Mouse (Mus musculus): ENCODE measurements around the gene Lcp1. TPM values are rescaled to one million over a fixed set of nuclear protein-coding genes. Genes with fewer than 3 reads are reported as not detected.
"Not testable (repeated sequence)": the region's sequence is repeated elsewhere in the genome, so short reads cannot be mapped to it uniquely, and the experiment has no call there.

The Lcp1 gene
- total RNA-seq (2021), result 1 to 10 TPM; 6.6 to 8.8 TPM
- long read RNA-seq, experiment 1, partial matches to known transcripts, result 5 of 6 reads
- long read RNA-seq, experiment 1, other reads (novel, unspliced or antisense), result 1 of 6 reads
- long read RNA-seq, experiment 2, partial matches to known transcripts, result 5 of 5 reads
- long read RNA-seq, experiment 2, other reads (novel, unspliced or antisense), result 0 of 5 reads

DNA sequence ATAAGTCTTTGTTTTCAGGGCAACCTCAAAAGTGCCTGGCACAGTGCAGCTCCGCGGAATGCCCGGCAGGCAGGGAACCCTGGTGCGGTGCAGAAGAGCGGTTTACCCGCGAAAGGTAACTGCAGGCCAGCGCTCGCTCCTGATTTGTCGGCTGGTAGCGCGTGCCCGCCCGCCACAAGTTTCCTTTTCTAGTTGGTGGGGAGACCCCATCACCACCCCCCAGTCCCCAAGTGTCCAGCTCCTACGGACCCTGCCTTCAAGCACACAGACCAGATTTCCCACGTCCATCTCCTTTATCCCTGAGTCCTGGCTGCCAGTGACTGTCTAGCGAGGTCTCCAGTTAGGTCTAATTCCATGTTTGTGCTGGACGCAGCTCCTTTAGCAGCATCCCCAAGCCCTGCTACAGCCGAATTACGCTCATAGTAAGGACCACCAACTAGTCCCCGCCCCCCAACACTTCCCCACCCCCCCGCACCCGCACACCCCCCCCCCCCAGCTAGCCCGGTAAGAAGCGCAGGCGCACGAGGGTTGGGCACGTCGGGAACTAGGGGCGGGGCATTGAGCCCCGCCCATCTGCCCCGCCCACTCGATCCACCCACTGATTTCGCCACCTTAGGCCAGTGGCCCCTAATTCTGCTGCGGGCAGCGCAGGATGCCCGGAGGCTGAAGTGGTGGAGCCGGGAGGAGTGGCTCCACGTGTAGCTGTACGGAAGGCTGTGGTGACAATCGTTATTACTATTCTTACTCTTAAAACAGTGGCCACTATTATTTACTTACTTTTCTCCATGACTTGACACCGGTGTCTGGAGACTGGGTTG, at the start of gene Lcp1, which contains the start of gene Lrrc63:
Gene Lcp1, plus strand, starts transcription at position 601 of the 818 bp plus-strand sequence.
Gene Lrrc63, minus strand, starts transcription at position 381 of the 818 bp plus-strand sequence.
- Histone ChIP-seq H3K27ac (peak within 1 kb of the TSS; percentile 74), H3K4me3 (peak within 1 kb of the TSS; percentile 70)
- TF ChIP-seq CTCF (conservative IDR thresholded peaks at IDR 0.05), result peak; percentile 34
- DNase-seq (ENCODE audit: low spot score in 2 of 2), result peak; percentile 38 to 62

DNA sequence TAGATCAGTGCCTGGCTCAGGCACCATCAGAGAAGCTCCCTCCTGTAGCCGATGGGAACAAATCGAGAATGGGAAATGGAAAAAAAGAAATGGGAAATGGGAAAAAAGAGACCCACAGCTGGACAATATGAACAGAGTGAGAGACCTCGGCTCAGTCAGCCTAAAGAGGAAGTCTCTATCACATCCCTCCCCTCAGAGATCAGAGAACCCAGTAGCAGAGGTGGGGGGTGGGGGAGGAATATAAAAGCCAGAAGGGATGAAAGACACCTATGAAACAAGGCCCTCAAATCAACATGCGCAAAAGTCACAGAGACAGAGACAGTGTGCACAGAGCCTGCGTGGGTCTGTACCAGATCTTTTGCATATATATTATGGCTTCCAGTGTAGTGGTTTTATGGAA, 27.9 kb upstream of the Lcp1 start:
- Histone ChIP-seq H3K27ac (no peak overlapping the region), H3K4me3 (no peak overlapping the region)
- DNase-seq (ENCODE audit: low spot score in 2 of 2), result no peak
- TF ChIP-seq CTCF (conservative IDR thresholded peaks at IDR 0.05), result no peak

DNA sequence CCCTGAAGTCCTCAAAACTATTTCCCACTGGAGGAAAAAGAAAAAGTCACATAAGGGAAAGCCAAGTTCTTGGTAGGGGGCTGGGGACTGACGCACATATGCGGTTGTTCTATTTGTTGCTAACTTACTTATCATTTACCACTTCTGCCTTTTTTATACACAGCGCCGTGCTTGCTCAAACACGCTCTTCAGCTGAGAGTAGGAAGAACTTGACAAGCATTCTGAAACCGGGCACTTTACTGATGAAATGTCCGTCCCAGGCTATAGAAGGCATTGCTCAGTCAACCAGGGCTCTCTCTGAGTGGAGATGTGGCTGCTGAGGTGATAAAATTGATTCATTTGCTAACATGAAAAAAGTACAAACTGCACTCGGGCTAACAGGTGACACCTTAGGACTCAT, 9.2 kb upstream of the Lcp1 start:
- no peak for TF ChIP-seq CTCF (conservative IDR thresholded peaks at IDR 0.05)
- Histone ChIP-seq H3K27ac (no peak overlapping the region), H3K4me3 (no peak overlapping the region)
- DNase-seq (ENCODE audit: low spot score in 2 of 2), result no peak

DNA sequence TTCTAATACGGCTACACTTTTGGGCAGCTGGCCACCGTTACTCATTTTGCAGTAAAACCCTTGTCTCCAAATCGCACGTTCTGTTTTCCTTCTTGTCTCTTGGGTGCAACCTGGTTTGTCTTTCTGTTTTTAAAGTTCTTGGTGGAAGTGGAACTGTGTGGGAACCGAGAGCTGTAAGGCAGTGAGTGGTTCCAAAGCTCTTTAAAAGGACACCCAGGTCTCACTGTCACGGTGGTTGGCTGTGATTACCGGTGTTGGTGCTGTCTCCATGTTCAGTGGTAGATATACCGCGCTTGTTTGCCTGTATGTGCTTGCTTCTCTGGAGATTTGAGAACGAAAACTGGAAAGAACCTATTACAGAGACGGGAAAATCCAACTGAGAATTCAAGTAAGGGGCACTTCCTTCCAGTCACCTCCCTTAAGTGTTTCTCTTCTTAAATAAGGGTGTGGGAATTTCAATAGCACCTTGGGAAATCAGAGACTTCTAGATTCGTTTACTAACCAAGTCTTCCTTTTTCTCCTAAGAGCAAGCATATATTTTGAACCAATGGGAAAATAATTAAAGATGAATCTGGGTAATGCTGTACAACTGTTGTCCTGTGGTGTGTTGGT, 529 bp downstream of the Lcp1 start:
- TF ChIP-seq CTCF (conservative IDR thresholded peaks at IDR 0.05), result no peak
- DNase-seq (ENCODE audit: low spot score in 2 of 2), result no peak
- Histone ChIP-seq H3K4me3 (peak overlapping the region; percentile 70), H3K27ac (peak overlapping the region; percentile 11; the same call in 1 of the 2 replicates)

DNA sequence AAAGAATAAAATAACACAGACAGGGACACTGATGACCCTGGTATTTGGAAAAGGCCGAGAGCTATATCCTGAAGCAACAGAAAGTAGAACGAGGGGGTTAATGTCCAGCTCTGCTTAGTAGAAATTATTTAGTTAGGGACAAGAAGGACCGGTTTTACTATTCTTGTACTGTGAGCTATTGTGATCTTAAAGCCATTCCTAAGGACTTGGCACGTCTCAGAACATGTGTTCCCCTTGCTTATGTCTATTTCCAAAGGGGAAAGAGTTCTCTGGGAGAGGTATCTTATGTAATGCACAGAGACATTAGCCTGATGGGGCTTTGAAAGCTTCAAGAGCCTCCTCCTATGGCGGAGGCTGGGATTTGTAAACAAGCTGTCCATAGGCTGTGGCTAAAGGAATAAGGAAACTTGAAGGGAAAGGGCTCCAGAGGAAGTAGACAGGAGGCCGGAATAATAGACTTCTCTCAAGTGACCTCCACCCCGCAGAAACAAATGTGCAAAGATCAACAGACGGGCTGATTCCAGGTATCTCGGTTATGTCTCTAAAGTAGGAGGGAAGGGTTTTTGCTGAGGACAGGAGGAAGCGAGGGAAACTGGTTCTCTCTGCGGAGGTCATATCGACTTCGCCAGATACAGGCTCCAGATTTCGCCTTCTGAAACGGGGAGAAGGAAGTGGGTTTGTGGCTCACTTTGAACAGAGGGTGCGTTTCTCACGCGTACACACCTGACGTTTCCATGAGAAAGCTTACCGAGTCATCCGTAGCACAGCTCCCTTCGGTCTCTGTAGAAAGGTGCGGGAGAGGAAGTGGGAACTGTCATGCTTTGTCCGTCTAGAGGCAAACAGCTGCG, 5.4 kb downstream of the Lcp1 start:
- TF ChIP-seq CTCF (conservative IDR thresholded peaks at IDR 0.05), result no peak
- no peak for DNase-seq (ENCODE audit: low spot score in 2 of 2)
- no peak overlapping the region for H3K27ac ChIP-seq
- H3K4me3 ChIP-seq, result peak overlapping the region; percentile 17

DNA sequence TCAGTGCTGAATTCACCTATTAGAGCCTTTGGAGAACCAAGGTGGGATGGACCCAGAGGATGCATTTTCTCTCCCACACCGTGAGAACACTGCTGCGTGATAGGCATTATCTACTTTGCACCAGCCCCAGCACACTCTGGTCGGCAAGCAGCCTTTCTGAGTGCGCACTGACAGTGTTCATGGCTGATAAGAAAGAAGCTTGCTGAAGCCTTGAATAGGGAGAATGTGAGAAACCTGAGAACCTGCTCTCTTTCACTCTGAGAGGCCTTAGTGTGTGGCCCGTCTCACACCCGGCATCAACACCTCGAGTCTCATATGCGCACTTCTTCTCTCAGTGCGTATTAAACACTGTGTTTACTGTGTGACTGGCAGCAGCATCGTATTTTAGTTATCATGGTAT, 7.6 kb downstream of the Lcp1 start:
- Histone ChIP-seq H3K27ac (no peak overlapping the region), H3K4me3 (no peak overlapping the region)
- TF ChIP-seq CTCF (conservative IDR thresholded peaks at IDR 0.05), result no peak
- DNase-seq (ENCODE audit: low spot score in 2 of 2), result no peak

DNA sequence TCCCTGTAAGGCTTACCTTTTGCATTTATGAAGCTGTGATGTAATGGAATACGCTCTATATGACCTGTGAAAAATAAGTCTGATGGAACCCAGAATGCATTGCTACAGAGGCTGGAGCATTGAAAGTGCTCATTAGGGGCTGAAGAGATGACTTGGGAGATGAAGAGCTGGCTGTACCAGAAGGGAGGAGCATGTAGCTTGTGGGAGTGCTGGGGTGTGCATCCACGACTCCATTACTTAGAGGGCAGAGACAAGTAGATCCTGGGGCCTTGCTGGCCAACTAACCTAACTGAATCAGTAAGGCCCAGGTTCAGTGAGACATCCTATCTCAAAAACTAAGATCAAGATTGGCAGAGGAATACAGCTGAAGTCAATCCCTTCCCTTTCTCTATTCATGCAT, 8.3 kb downstream of the Lcp1 start:
- Histone ChIP-seq H3K27ac (no peak overlapping the region), H3K4me3 (no peak overlapping the region)
- no peak for DNase-seq (ENCODE audit: low spot score in 2 of 2)
- no peak for TF ChIP-seq CTCF (conservative IDR thresholded peaks at IDR 0.05)

DNA sequence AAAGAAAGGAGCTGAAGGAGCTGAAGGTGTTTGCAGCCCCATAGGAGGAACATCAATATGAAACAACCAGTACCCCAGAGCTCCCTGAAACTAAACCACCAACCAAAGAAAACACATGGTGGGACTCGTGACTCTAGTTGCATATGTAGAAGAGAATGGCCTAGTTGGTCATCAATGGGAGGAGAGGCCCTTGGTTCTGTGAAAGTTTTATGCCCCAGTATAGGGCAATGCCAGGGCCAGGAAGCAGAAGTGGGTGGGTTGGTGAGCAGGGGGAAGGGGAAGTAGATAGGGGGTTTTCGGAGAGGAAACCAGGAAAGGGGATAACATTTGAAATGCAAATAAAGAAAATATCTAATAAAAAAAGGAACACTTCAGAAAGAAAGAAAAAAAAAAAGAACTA, 16.8 kb downstream of the Lcp1 start:
- H3K27ac ChIP-seq; H3K4me3 ChIP-seq; DNase-seq (ENCODE audit: low spot score in 2 of 2): not testable (repeated sequence)

DNA sequence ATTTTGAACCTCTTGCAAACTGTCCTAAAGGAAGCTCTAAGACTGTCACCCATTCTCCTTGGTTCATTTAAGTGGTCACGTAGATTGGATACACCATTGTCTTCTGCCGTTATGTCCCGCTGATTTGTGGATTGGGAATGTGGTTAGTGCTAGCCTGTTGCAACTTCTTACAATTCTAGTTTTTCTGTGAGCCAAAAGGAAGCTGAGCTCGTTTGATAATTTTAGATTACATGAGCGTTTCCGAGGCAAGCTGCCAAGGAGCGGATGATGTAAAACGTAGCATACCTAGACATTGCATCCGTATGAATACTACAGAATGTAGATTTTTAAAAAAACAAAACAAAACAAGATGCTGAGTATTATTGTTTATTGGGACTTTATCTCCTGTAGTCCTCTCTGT, 17.3 kb downstream of the Lcp1 start:
- DNase-seq (ENCODE audit: low spot score in 2 of 2), result no peak
- Histone ChIP-seq H3K4me3 (no peak overlapping the region), H3K27ac (no peak overlapping the region)
- TF ChIP-seq CTCF (conservative IDR thresholded peaks at IDR 0.05), result no peak

DNA sequence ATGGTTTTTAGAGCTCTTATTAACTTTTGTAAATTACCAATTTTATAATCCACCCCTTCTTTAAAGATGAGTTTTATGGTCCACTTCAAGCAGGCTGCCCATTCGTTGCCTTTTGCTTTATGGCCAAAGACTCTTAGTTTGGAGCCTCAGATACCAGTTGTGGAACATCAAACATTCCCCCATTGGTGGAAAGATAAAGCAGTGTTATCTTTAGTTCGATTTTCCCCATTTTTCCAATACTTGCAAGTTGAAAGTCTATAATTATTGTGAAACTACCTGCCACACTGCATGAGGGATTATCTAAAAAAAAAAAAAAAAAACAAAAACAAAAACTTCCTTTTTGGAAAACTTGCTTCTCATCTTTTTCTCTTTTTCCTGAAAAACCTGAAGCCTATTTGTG, 19.8 kb downstream of the Lcp1 start:
- no peak for DNase-seq (ENCODE audit: low spot score in 2 of 2)
- H3K27ac ChIP-seq, result no peak overlapping the region
- H3K4me3 ChIP-seq, result no peak overlapping the region
- TF ChIP-seq CTCF (conservative IDR thresholded peaks at IDR 0.05), result no peak

DNA sequence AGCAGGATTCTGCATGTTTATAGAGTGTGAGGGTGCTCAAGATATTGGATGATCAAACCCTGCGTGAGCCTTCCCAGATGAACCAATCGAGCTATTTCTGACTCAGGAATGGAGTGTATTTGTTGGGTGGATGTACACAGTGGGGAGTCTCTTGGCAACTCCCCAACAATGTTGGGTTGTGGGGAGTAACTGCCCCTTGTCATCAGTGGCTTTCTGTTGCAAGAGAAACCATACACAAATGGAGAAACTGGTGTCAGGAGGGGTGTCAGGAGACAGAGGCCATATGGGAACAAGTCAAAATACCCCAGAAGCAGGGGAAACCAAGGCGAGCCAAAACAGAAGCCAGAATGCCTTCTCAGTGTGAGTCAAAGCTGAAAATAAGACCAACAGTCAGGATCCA, 20.2 kb downstream of the Lcp1 start:
- Histone ChIP-seq H3K4me3 (no peak overlapping the region), H3K27ac (no peak overlapping the region)
- no peak for TF ChIP-seq CTCF (conservative IDR thresholded peaks at IDR 0.05)
- no peak for DNase-seq (ENCODE audit: low spot score in 2 of 2)

DNA sequence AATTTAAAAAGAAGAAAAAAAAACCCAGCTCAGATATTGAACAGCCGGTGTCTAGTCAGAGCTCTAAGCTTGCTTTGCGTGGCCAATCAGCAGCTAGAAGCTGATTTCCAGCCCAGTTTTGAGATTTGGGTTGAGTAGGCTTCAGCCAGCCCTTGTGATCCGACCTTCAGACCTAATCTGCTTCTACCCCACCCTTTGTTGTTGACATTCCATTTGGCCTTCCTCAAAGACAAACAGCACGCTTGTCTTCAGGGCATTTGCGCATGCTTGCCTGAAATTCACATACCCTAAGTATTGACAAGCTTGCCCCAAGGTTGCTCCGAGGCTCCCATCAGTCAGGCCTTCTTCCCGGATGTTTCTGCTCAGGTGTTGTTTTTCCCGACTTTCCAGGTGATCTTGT, 23.6 kb downstream of the Lcp1 start:
- DNase-seq (ENCODE audit: low spot score in 2 of 2), result no peak
- no peak overlapping the region for H3K4me3 ChIP-seq
- no peak for TF ChIP-seq CTCF (conservative IDR thresholded peaks at IDR 0.05)
- no peak overlapping the region for H3K27ac ChIP-seq

DNA sequence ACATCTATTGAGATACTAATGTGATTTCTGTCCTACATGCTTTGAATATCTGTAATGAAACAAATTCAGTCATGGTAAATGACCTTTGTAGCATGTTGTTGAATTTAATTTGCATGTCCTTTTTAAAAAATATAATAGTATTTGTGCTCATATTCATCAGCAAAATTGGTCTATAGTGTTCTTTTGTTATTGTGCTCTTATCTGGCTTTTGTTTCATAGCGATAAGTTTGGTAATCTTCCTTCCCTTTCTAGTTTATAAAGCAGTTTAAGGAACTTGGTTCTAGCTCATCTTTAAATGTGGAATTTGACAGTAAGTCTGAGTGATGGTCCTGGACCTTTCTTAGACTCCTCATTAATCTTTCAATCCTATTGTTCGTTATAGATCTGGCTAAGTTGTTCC, 28.5 kb downstream of the Lcp1 start:
- TF ChIP-seq CTCF (conservative IDR thresholded peaks at IDR 0.05), result no peak
- DNase-seq (ENCODE audit: low spot score in 2 of 2), result no peak
- H3K27ac ChIP-seq, result no peak overlapping the region
- no peak overlapping the region for H3K4me3 ChIP-seq

Measured in layer of hippocampus, adult 2 months (tissue).